Mouse (Mus musculus): ENCODE data around the gene Col27a1.

Gene Col27a1

GRCm38 (mm10) chr4:63374331-63374730, 160.5 kb downstream of the Col27a1 start:
- no peak for DNase-seq (ENCODE audit: low spot score)

DNA sequence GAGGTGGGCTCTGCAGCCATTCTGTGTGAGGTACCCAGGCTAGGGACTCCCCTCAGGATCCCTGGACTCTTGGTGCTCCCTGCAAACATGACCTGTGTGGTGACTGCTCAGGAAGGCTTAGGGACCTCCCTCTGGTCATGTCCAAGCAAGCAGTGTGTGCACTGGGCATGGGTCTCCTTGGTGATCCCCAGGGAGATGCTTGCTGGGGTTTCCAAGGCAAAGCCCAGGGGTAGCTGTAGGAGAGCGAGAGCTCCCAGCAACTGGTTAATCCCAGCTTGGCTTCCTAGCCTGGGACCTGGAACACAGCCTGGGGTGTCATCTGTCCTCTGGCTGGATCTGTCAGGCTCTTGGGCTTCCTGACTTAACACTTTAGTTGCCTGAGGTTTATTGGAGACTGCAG, 161.6 kb downstream of the Col27a1 start:
- no peak for DNase-seq (ENCODE audit: low spot score)

DNA sequence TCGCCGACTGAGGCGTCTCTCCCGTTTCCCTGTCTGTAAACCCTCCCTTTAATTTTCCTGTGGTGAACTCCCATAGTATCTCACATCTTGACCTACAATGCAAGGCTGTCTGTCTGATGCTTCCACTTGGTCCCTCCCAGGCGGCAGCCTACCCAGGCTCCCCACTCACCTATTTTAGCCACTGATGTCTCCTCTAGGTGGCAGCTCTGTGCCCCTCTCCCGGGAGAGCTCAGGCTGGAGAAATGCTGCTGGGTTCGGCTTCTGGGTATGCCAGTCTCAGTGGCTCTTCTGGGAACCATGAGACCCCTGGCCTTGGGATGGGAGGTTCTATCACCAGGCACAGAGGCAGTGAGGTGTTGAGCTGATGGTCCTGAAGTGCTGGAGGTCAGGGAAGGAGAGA, 163.7 kb downstream of the Col27a1 start:
- no peak for DNase-seq (ENCODE audit: low spot score)

DNA sequence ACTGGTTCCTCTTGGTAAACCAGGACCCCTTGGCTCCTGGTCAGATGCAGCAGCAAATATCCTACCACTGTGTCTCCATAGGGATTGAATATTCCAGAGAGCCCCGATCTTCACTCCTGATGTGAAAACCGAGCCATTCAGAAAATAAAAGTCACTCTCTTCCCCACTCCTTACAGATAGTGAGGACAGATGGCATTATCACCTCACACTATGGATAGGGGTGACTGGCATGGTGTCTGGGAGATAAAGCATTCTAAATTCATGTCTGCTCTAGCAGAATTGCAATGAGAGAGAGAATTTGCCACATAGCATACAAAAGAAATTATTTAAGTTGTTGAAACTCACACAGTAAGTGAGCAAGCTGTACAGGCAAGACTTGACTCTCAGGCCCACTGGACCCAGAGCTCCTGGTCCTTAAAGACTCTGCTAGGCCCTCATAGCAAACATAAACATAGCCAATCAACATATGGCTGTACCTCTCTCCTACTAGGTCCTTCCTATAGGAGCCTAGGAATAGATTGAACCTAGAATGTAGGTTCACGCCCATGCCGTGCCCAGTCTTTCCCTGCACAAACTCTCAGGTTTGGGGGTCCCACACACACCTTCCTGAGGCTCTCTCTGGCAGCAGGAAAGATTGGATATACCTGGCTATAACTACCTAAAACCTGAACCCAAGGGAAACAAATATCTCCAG, 169.0 kb downstream of the Col27a1 start:
- DNase-seq (ENCODE audit: low spot score) = no peak

GRCm38 (mm10) chr4:63383474-63383873, 169.7 kb downstream of the Col27a1 start:
- no peak for DNase-seq (ENCODE audit: low spot score)

DNA sequence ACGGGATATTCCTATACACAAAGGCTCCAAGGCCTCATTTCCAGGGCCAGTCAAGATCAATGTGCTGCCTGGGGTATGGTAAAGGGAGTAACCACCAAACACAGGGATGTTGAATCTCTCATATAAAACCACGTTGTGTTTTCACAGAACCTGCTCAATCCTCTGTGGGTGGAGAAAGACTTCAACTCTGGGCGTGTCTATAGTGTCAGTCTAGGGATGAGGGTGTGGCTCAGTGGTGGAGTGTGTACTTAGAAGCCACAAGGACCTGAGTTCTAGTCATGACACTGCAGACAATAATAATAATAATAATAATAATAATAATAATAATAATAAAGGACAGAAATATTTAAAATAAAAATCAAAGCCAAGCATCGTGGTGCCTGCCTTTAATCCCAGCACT, 170.5 kb downstream of the Col27a1 start:
- no peak for DNase-seq (ENCODE audit: low spot score)
